Comparison of ENCODE assay signal across 7 mouse cellular contexts in the genomic region with DNA sequence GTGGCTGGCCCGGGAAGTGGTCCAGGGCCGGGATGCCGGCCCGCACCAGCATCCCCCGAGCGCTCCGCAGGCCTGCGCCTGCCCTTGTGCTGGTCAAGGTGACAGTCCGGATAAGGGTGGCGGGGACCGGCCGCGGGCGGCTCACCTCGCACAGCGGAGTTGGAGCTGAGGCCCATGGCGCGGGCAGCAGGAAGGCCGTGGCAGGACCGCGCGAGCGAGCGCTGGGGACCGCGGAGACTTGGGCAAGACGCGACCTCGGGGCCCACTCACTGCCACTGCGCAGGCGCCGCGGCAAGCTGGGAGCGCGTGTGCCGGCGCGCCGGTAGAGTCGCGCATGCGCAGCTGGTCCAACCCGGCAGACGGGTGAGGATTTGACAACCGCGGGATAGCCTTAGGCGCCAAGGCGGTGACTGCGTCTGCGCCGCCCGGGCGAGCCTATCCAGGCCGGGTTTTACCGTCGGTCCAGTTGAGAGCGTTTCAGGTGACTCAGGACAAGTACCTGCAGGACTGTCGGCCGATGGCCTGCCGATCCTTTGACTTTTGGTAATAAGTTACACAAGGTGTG. TPM values are rescaled to one million over a fixed set of nuclear protein-coding genes. Genes with fewer than 3 reads are reported as not detected.
DNase-seq lines count a peak whose midpoint lies in the region; ATAC-seq and TF ChIP-seq lines count a peak whose summit lies in the region.

A gene (minus strand): TSS at position 376 of the 565 bp plus-strand sequence.

- peaks cover 18% of the 10 kb centered on the region for H3K4me1 ChIP-seq in embryonic facial prominence, embryonic 12.5 days
- H3K4me1 ChIP-seq in kidney, adult 2 months (ENCODE audit: control insufficient read depth, insufficient read depth, low read length): peaks cover 31% of the 10 kb centered on the region
- H3K4me1 ChIP-seq in limb, embryonic 12.5 days (replicated peaks): peaks cover 36% of the 10 kb centered on the region
- H3K4me1 ChIP-seq in midbrain, embryonic 15.5 days: peaks cover 56% of the 10 kb centered on the region
- peaks cover 3% of the 10 kb centered on the region; the same call in 1 of the 2 replicates for H3K4me1 ChIP-seq in spleen, adult 2 months (ENCODE audit: control insufficient read depth, insufficient read depth, insufficient read length)

- ATAC-seq in embryonic facial prominence, embryonic 12.5 days (ENCODE audit: insufficient number of reproducible peaks, insufficient read depth, low FRiP score, low TSS enrichment): peak; percentile 61
- peak; percentile 63 for ATAC-seq in limb, embryonic 12.5 days (ENCODE audit: insufficient number of reproducible peaks, insufficient read depth, low FRiP score, low TSS enrichment, low read depth)
- peak; percentile 80 for ATAC-seq in midbrain, embryonic 15.5 days (replicated peaks)

- H3K9me3 ChIP-seq in embryonic facial prominence, embryonic 12.5 days: no peaks in the 10 kb centered on the region
- no peaks in the 10 kb centered on the region for H3K9me3 ChIP-seq in limb, embryonic 12.5 days
- no peaks in the 10 kb centered on the region for H3K9me3 ChIP-seq in midbrain, embryonic 15.5 days

- no peaks in the 10 kb centered on the region for H3K36me3 ChIP-seq in embryonic facial prominence, embryonic 12.5 days
- no peaks in the 10 kb centered on the region for H3K36me3 ChIP-seq in kidney, adult 2 months (ENCODE audit: control insufficient read depth, insufficient read depth, low read length)
- H3K36me3 ChIP-seq in limb, embryonic 12.5 days: no peaks in the 10 kb centered on the region
- H3K36me3 ChIP-seq in midbrain, embryonic 15.5 days (replicated peaks): no peaks in the 10 kb centered on the region
- H3K36me3 ChIP-seq in spleen, adult 2 months (ENCODE audit: control insufficient read depth, insufficient read depth, low read length): no peaks in the 10 kb centered on the region

- DNase-seq in adrenal gland, postnatal 25 days: peak; percentile 95
- peak; percentile 93 to 96 for DNase-seq in heart, adult 18-20 months
- peak; percentile 98 for DNase-seq in kidney, adult 2 months
- peak; percentile 82 to 90 for DNase-seq in spleen, adult 2 months (ENCODE audit: low read depth in 1 of 2, low spot score in 2 of 2)

- H3K27ac ChIP-seq in embryonic facial prominence, embryonic 12.5 days: peak within 1 kb of the TSS; percentile 65
- peak within 1 kb of the TSS; percentile 96 for H3K27ac ChIP-seq in kidney, adult 2 months (ENCODE audit: insufficient read depth, low read depth, low read length)
- H3K27ac ChIP-seq in limb, embryonic 12.5 days: peak within 1 kb of the TSS; percentile 81; the same call in 1 of the 2 replicates
- H3K27ac ChIP-seq in midbrain, embryonic 15.5 days: peak within 1 kb of the TSS; percentile 82
- H3K27ac ChIP-seq in spleen, adult 2 months (ENCODE audit: insufficient read depth, low read length): peak within 1 kb of the TSS; percentile 66

- TF ChIP-seq POLR2A in kidney, adult 2 months (IDR thresholded peaks at IDR 0.05; ENCODE audit: low read depth, low read length): peak; percentile 42
- TF ChIP-seq POLR2A in spleen, adult 2 months (IDR thresholded peaks at IDR 0.05; ENCODE audit: low read depth, low read length): no peak; the same call in 1 of the 2 replicates

- under 1% methylated on average over 60 of the region's 60 CpGs for WGBS in embryonic facial prominence, embryonic 12.5 days
- WGBS in kidney, adult 2 months: 1% methylated on average over 60 of the region's 60 CpGs
- under 1% methylated on average over 60 of the region's 60 CpGs for WGBS in limb, embryonic 12.5 days
- WGBS in midbrain, embryonic 15.5 days: 0% methylated on average over 60 of the region's 60 CpGs
- under 1% methylated on average over 59 of the region's 60 CpGs for WGBS in spleen, adult 2 months

- H3K4me2 ChIP-seq in embryonic facial prominence, embryonic 12.5 days (replicated peaks): peak within 1 kb of the TSS; percentile 63
- H3K4me2 ChIP-seq in limb, embryonic 12.5 days: peak within 1 kb of the TSS; percentile 66
- H3K4me2 ChIP-seq in midbrain, embryonic 15.5 days: peak within 1 kb of the TSS; percentile 68

- peak within 1 kb of the TSS; percentile 75 for H3K9ac ChIP-seq in embryonic facial prominence, embryonic 12.5 days
- H3K9ac ChIP-seq in limb, embryonic 12.5 days (replicated peaks): peak within 1 kb of the TSS; percentile 86
- H3K9ac ChIP-seq in midbrain, embryonic 15.5 days: peak within 1 kb of the TSS; percentile 99

- H3K27me3 ChIP-seq in embryonic facial prominence, embryonic 12.5 days: no peaks in the 10 kb centered on the region
- no peaks in the 10 kb centered on the region for H3K27me3 ChIP-seq in kidney, adult 2 months (replicated peaks; ENCODE audit: control insufficient read depth, insufficient read depth, low read length)
- no peaks in the 10 kb centered on the region for H3K27me3 ChIP-seq in limb, embryonic 12.5 days
- H3K27me3 ChIP-seq in midbrain, embryonic 15.5 days (replicated peaks): no peaks in the 10 kb centered on the region
- H3K27me3 ChIP-seq in spleen, adult 2 months (ENCODE audit: control insufficient read depth, insufficient read depth, low read length): no peaks in the 10 kb centered on the region

- no peak for TF ChIP-seq CTCF in kidney, adult 2 months (conservative IDR thresholded peaks at IDR 0.05; ENCODE audit: insufficient read depth, insufficient read length, low read depth, low read length)
- TF ChIP-seq CTCF in spleen, adult 2 months (IDR thresholded peaks at IDR 0.05; ENCODE audit: extremely low read depth, insufficient read depth, insufficient read length, insufficient replicate concordance): no peak

- H3K4me3 ChIP-seq in embryonic facial prominence, embryonic 12.5 days: peak within 1 kb of the TSS; percentile 79
- H3K4me3 ChIP-seq in kidney, adult 2 months (ENCODE audit: insufficient read depth, low read depth, low read length): peak within 1 kb of the TSS; percentile 85
- H3K4me3 ChIP-seq in limb, embryonic 12.5 days (replicated peaks): peak within 1 kb of the TSS; percentile 83
- H3K4me3 ChIP-seq in midbrain, embryonic 15.5 days: peak within 1 kb of the TSS; percentile 99
- peak within 1 kb of the TSS; percentile 84 for H3K4me3 ChIP-seq in spleen, adult 2 months (ENCODE audit: extremely low read depth, insufficient read depth, insufficient read length)

RNA-seq across cellular contexts. Expression of the gene that starts here (rescaled TPM):
- 95.3 and 110 TPM in 2 replicates for total RNA-seq in adrenal gland, postnatal 25 days (2021)
- 99.5 and 102 TPM in 2 replicates for polyA plus RNA-seq in embryonic facial prominence, embryonic 12.5 days (2016; fragmentation: Nextera tagmentation; extraction: Ambion mirVana)
- total RNA-seq in heart, adult 18-20 months (2021): 100 to 1,000 TPM; 349 to 364 TPM
- polyA plus RNA-seq in kidney, adult 2 months (2012; rRNA removed): 299 and 319 TPM in 2 replicates
- 96.2 and 98.8 TPM in 2 replicates for polyA plus RNA-seq in limb, embryonic 12.5 days (2016; fragmentation: Nextera tagmentation; extraction: Ambion mirVana)
- 257 and 277 TPM in 2 replicates for polyA plus RNA-seq in midbrain, embryonic 15.5 days (2015; fragmentation: Nextera tagmentation; extraction: Ambion mirVana)
- polyA plus RNA-seq in spleen, adult 2 months (2012; rRNA removed): 9.6 and 14.9 TPM in 2 replicates

Comparison
In these comparisons a context has a peak if more than half of its experiments do, and no peak if none do; other contexts are left out.
1. Peak in every context shown above with its lines: DNase-seq, ATAC-seq, H3K4me3 ChIP-seq and H3K27ac ChIP-seq.